Mouse (Mus musculus) stomach, embryonic 15.5 days (tissue): ENCODE measurements around the gene Mybpc3. TPM values are rescaled to one million over a fixed set of nuclear protein-coding genes. Genes with fewer than 3 reads are reported as not detected.

Experiments
- ATAC-seq: fragments of 200-750 bp; cut with Nextera tagmentation; 2 replicates; pipeline ENCODE4 v1.8.0; 2017; ENCODE audit warnings: low read depth, moderate number of reproducible peaks, moderate TSS enrichment; ENCODE audit not compliant: insufficient read depth, low FRiP score
- H3K27ac ChIP-seq: fragments of 300-500 bp; sonication (generic); 2 replicates; pipeline ENCODE4 v1.5.1; 2015; ENCODE audit warnings: mild to moderate bottlenecking, inconsistent platforms
- H3K27me3 ChIP-seq: fragments of 300-500 bp; sonication (generic); replicated peaks from 2 replicates; pipeline ENCODE4 v1.6.1; 2015; ENCODE audit warnings: inconsistent platforms
- H3K36me3 ChIP-seq: fragments of 300-500 bp; sonication (generic); 2 replicates; pipeline ENCODE4 v1.6.1; 2015; ENCODE audit warnings: inconsistent platforms
- H3K4me1 ChIP-seq: fragments of 300-500 bp; sonication (generic); 2 replicates; pipeline ENCODE4 v1.6.1; 2015; ENCODE audit warnings: inconsistent platforms
- H3K4me2 ChIP-seq: fragments of 300-500 bp; sonication (generic); 2 replicates; pipeline ENCODE4 v1.6.1; 2015; ENCODE audit warnings: mild to moderate bottlenecking, inconsistent platforms
- H3K4me3 ChIP-seq: fragments of 300-500 bp; sonication (generic); replicated peaks from 2 replicates; pipeline ENCODE4 v1.5.1; 2015; ENCODE audit warnings: inconsistent platforms
- H3K9ac ChIP-seq: fragments of 300-500 bp; sonication (generic); 2 replicates; pipeline ENCODE4 v1.6.1; 2015; ENCODE audit warnings: inconsistent platforms
- H3K9me3 ChIP-seq: fragments of 300-500 bp; sonication (generic); 2 replicates; pipeline ENCODE4 v1.6.1; 2016; ENCODE audit warnings: inconsistent platforms
- WGBS: fragments of 180-500 bp; shearing (Covaris S2); methylation state at CpG from one replicate; pipeline ENCODE4 v1.1.7; 2015; 5-methylcytosine and 5-hydroxymethylcytosine counted together
- polyA plus RNA-seq: library from polyadenylated mRNA; unstranded; fragments of >200 nt; fragmentation: Nextera tagmentation; extraction: Ambion mirVana; gene quantifications from 2 replicates; pipeline ENCODE4 v1.2.1, GENCODE M21; 2015

Gene Mybpc3
- polyA plus RNA-seq, 1 experiment from 2014 or later, result 0.67 TPM

GRCm38 (mm10) chr2:91113852-91114251, 4.1 kb upstream of the Mybpc3 start:
- H3K9me3 ChIP-seq, result no peaks in the 10 kb centered on the region
- H3K4me3 ChIP-seq, result no peak overlapping the region
- no peaks in the 10 kb centered on the region for H3K27me3 ChIP-seq
- H3K36me3 ChIP-seq, result no peaks in the 10 kb centered on the region
- no peak overlapping the region for H3K4me2 ChIP-seq
- H3K27ac ChIP-seq, result no peak overlapping the region
- H3K9ac ChIP-seq, result no peak overlapping the region
- 76% methylated on average over 6 of the region's 6 CpGs for WGBS
- no peak for ATAC-seq
- no peaks in the 10 kb centered on the region for H3K4me1 ChIP-seq

- H3K4me3 ChIP-seq, result peak overlapping the region; percentile 49
- H3K9me3 ChIP-seq, result no peaks in the 10 kb centered on the region
- H3K4me1 ChIP-seq, result no peaks in the 10 kb centered on the region
- 11% methylated on average over 40 of the region's 42 CpGs for WGBS
- H3K9ac ChIP-seq, result peak overlapping the region; percentile 47
- peak overlapping the region; percentile 96 for H3K4me2 ChIP-seq
- H3K27me3 ChIP-seq, result no peaks in the 10 kb centered on the region
- H3K36me3 ChIP-seq, result no peaks in the 10 kb centered on the region
- no peak overlapping the region for H3K27ac ChIP-seq
- ATAC-seq, result peak; percentile 75; the same call in 1 of the 2 replicates
Observed at GRCm38 (mm10) chr2:91114781-91115577, 3.0 kb upstream of the Mybpc3 start.

GRCm38 (mm10) chr2:91115578-91115970, 2.4 kb upstream of the Mybpc3 start:
- Histone ChIP-seq H3K27ac (no peak overlapping the region), H3K36me3 (no peaks in the 10 kb centered on the region), H3K4me1 (no peaks in the 10 kb centered on the region), H3K27me3 (no peaks in the 10 kb centered on the region), H3K4me2 (peak overlapping the region; percentile 96), H3K9me3 (no peaks in the 10 kb centered on the region), H3K9ac (peak overlapping the region; percentile 47), H3K4me3 (peak overlapping the region; percentile 49)
- WGBS, result 28% methylated on average over 12 of the region's 12 CpGs
- no peak for ATAC-seq

GRCm38 (mm10) chr2:91116842-91117241, 1.1 kb upstream of the Mybpc3 start:
- WGBS, result 83% methylated on average over 5 of the region's 5 CpGs
- no peak for ATAC-seq
- H3K4me3 ChIP-seq, result no peak overlapping the region
- H3K36me3 ChIP-seq, result no peaks in the 10 kb centered on the region
- H3K27ac ChIP-seq, result no peak overlapping the region
- no peak overlapping the region for H3K4me2 ChIP-seq
- no peaks in the 10 kb centered on the region for H3K27me3 ChIP-seq
- no peaks in the 10 kb centered on the region for H3K4me1 ChIP-seq
- H3K9ac ChIP-seq, result no peak overlapping the region
- H3K9me3 ChIP-seq, result no peaks in the 10 kb centered on the region

GRCm38 (mm10) chr2:91118647-91119046, 703 bp downstream of the Mybpc3 start:
- no peak overlapping the region for H3K4me2 ChIP-seq
- no peaks in the 10 kb centered on the region for H3K36me3 ChIP-seq
- H3K27me3 ChIP-seq, result no peaks in the 10 kb centered on the region
- no peak overlapping the region for H3K27ac ChIP-seq
- no peaks in the 10 kb centered on the region for H3K4me1 ChIP-seq
- no peak for ATAC-seq
- H3K9me3 ChIP-seq, result no peaks in the 10 kb centered on the region
- H3K9ac ChIP-seq, result no peak overlapping the region
- H3K4me3 ChIP-seq, result no peak overlapping the region
- 58% methylated on average over 1 of the region's 1 CpGs for WGBS

- Histone ChIP-seq H3K4me3 (no peak overlapping the region), H3K27me3 (no peaks in the 10 kb centered on the region), H3K27ac (no peak overlapping the region), H3K4me2 (no peak overlapping the region), H3K36me3 (no peaks in the 10 kb centered on the region), H3K9ac (no peak overlapping the region), H3K9me3 (no peaks in the 10 kb centered on the region), H3K4me1 (no peaks in the 10 kb centered on the region)
- no peak for ATAC-seq
- 91% methylated on average over 19 of the region's 19 CpGs for WGBS
Observed at GRCm38 (mm10) chr2:91119061-91119460, 1.1 kb downstream of the Mybpc3 start.

GRCm38 (mm10) chr2:91119551-91119950, 1.6 kb downstream of the Mybpc3 start:
- H3K4me2 ChIP-seq, result no peak overlapping the region
- no peaks in the 10 kb centered on the region for H3K4me1 ChIP-seq
- H3K36me3 ChIP-seq, result no peaks in the 10 kb centered on the region
- H3K27ac ChIP-seq, result no peak overlapping the region
- H3K9ac ChIP-seq, result no peak overlapping the region
- ATAC-seq, result no peak
- 81% methylated on average over 6 of the region's 6 CpGs for WGBS
- no peaks in the 10 kb centered on the region for H3K27me3 ChIP-seq
- no peaks in the 10 kb centered on the region for H3K9me3 ChIP-seq
- H3K4me3 ChIP-seq, result no peak overlapping the region

GRCm38 (mm10) chr2:91120261-91120671, 2.3 kb downstream of the Mybpc3 start:
- Histone ChIP-seq H3K9ac (no peak overlapping the region), H3K4me3 (no peak overlapping the region), H3K4me1 (no peaks in the 10 kb centered on the region), H3K27ac (no peak overlapping the region), H3K9me3 (no peaks in the 10 kb centered on the region), H3K4me2 (no peak overlapping the region), H3K27me3 (no peaks in the 10 kb centered on the region), H3K36me3 (no peaks in the 10 kb centered on the region)
- ATAC-seq, result no peak
- 62% methylated on average over 6 of the region's 6 CpGs for WGBS

- Histone ChIP-seq H3K9ac (no peak overlapping the region), H3K27me3 (no peaks in the 10 kb centered on the region), H3K4me2 (no peak overlapping the region), H3K4me3 (no peak overlapping the region), H3K4me1 (no peaks in the 10 kb centered on the region), H3K27ac (no peak overlapping the region), H3K9me3 (no peaks in the 10 kb centered on the region), H3K36me3 (no peaks in the 10 kb centered on the region)
- WGBS, result 82% methylated on average over 6 of the region's 6 CpGs
- no peak for ATAC-seq
Observed at GRCm38 (mm10) chr2:91121011-91121410, 3.1 kb downstream of the Mybpc3 start.

- no peak overlapping the region for H3K9ac ChIP-seq
- no peak for ATAC-seq
- H3K4me2 ChIP-seq, result no peak overlapping the region
- 56% methylated on average over 8 of the region's 8 CpGs for WGBS
- H3K9me3 ChIP-seq, result no peaks in the 10 kb centered on the region
- no peak overlapping the region for H3K27ac ChIP-seq
- no peaks in the 10 kb centered on the region for H3K27me3 ChIP-seq
- no peaks in the 10 kb centered on the region for H3K4me1 ChIP-seq
- H3K36me3 ChIP-seq, result no peaks in the 10 kb centered on the region
- no peak overlapping the region for H3K4me3 ChIP-seq
Observed at GRCm38 (mm10) chr2:91121497-91121896, 3.6 kb downstream of the Mybpc3 start.

- Histone ChIP-seq H3K36me3 (no peaks in the 10 kb centered on the region), H3K9me3 (no peaks in the 10 kb centered on the region), H3K27ac (no peak overlapping the region), H3K4me1 (no peaks in the 10 kb centered on the region), H3K4me3 (no peak overlapping the region), H3K9ac (no peak overlapping the region), H3K4me2 (no peak overlapping the region), H3K27me3 (no peaks in the 10 kb centered on the region)
- ATAC-seq, result no peak
- 70% methylated on average over 6 of the region's 6 CpGs for WGBS
Observed at GRCm38 (mm10) chr2:91123521-91123920, 5.6 kb downstream of the Mybpc3 start.

GRCm38 (mm10) chr2:91125101-91125500, 7.2 kb downstream of the Mybpc3 start:
- Histone ChIP-seq H3K4me2 (no peak overlapping the region), H3K9me3 (no peaks in the 10 kb centered on the region), H3K36me3 (no peaks in the 10 kb centered on the region), H3K27ac (no peak overlapping the region), H3K27me3 (no peaks in the 10 kb centered on the region), H3K9ac (no peak overlapping the region), H3K4me3 (no peak overlapping the region), H3K4me1 (no peaks in the 10 kb centered on the region)
- ATAC-seq, result no peak
- WGBS, result 80% methylated on average over 10 of the region's 10 CpGs

GRCm38 (mm10) chr2:91128761-91129160, 10.8 kb downstream of the Mybpc3 start:
- Histone ChIP-seq H3K4me1 (no peaks in the 10 kb centered on the region), H3K9me3 (no peaks in the 10 kb centered on the region), H3K9ac (no peak overlapping the region), H3K4me3 (no peak overlapping the region), H3K36me3 (no peaks in the 10 kb centered on the region), H3K27me3 (no peaks in the 10 kb centered on the region), H3K4me2 (no peak overlapping the region), H3K27ac (no peak overlapping the region)
- ATAC-seq, result no peak
- WGBS, result 80% methylated on average over 5 of the region's 5 CpGs
